Mouse (Mus musculus) neutrophil, adult 5-6 weeks (primary cell): ENCODE results near the gene Pdcd6ip. TPM values are rescaled to one million over a fixed set of nuclear protein-coding genes. Genes with fewer than 3 reads are reported as not detected.
"Not testable (repeated sequence)": the region's sequence is repeated elsewhere in the genome, so short reads cannot be mapped to it uniquely, and the experiment has no call there.

Source experiments
- ATAC-seq: fragments of 151-379, 151-347 bp; 2 replicates; pipeline ENCODE4 v1.8.0; 2017; ENCODE audit warnings: mild to moderate bottlenecking, moderate TSS enrichment; ENCODE audit not compliant: insufficient number of reproducible peaks, poor library complexity, low FRiP score, severe bottlenecking; ENCODE audit errors: extremely low read depth
- total RNA-seq: library from RNA; stranded (forward); fragments of 200-1000 nt; gene quantifications from 2 replicates; pipeline ENCODE4 v1.2.3, GENCODE M21; 2017

Pdcd6ip gene
- total RNA-seq, 1 experiment from 2014 or later, result 114 TPM

- no peak for ATAC-seq
Measured at GRCm38 (mm10) chr9:113706841-113707240, 1.2 kb downstream of the Pdcd6ip start.

DNA sequence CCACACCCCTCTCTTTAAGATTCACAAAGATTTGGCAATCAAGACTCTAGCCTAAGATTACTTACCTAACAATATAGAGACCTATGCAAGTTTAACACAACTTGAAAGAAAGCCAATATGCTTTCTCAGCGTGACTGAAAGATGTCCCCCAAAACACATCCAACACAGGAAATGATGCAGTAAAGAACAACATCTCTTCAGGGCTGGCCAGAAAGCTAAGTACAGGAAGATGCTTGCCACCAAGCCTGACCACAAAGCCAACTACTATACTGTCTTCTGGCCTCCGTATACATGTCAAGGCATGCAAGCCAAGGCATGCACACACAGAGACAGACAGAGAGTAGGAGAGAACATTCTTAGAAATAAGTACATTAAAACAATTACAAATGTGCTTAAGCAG is 2.0 kb downstream of the Pdcd6ip start:
- ATAC-seq, result no peak

DNA sequence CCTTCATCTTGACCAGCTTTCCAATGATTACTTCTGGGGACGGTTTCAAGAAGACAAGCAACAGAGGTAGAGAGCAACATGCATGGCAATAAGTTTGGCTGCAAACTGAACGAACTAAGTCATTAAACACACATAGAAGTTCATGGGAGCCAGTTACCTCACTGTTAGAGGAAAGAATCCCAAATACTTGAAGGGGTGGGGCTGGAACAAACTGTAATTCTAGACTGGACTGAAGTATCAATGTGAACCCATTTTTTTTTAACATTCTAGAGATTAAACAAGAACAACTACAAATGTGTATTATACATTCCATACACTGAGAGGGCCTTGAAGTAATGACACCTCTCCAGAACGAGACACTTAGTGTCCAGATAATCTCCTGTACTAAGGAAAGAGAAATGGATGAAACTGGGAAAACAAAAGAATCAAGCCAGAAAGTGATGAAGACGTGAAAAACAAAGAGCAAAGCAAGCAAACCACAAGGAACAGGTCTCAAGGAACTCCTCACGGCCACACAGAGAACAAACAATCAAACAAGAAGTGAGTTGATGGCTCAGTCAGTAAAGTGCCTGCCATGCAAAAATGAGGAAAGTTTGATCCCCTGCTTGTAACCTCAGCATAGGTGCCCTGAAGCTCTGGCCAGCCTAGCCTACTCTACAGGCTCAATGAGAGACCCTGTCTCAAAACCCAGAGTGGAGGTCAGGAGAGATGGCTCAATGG is 6.5 kb downstream of the Pdcd6ip start:
- no peak for ATAC-seq

- ATAC-seq, result no peak
Measured at GRCm38 (mm10) chr9:113687461-113687860, 20.6 kb downstream of the Pdcd6ip start.

DNA sequence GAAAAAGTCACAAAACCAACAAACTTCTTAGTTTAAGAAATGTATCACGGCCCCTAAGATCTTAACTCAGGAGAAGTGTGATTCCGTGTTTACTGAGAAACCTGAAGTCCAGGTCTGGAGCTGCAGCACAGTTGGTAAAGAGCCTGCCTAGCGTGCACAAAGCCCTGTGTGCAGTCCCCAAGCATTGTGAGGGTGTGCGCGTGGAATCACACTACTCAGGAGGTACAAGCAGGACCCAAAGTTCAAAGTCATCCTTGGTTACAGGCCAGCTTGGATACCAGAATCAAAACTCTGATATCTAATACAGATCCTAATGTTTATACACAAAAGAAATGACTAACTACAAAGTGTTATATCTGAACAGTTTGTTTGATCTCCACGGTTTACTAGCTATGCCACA is 34.3 kb downstream of the Pdcd6ip start:
- ATAC-seq, result no peak

GRCm38 (mm10) chr9:113672352-113672751 is 35.7 kb downstream of the Pdcd6ip start:
- no peak for ATAC-seq

GRCm38 (mm10) chr9:113670857-113671106 is 37.3 kb downstream of the Pdcd6ip start:
- ATAC-seq, result no peak

DNA sequence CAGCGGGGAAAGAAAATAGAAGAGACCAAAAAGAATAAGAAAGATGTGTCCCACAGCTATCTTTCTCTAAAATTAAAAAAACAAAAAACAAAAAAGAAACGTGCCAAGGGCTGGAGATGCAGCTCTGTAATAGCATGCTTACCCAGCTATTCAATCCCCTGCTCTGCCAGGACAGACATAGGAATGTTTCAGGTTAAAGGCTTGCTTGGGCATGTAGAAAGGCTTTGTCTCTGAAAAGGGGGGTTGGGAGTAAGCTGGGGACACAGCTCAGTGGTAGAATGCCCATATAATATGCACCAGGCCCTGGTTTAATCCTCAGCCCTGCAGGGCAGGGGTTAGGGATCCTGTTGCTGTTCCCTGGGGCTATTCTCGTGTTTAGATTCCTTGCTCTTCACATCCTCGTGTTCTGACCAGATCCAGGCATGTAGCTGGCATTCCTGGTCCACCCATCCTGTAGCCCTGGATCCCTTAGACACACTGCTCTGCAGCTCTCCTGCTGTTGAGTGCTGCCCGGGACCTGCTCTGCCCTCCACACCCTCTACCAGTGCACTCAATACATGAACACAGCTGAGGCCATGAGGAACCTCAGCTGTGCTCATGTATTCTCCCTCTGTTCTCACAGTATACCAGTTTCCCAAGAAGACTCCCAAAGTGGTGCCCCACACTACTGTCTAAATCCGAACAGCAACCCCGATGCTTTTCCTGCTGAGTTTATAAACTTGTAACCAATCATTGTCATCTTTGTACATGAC is 37.8 kb downstream of the Pdcd6ip start:
- ATAC-seq, result no peak

GRCm38 (mm10) chr9:113663476-113663875 is 44.6 kb downstream of the Pdcd6ip start:
- ATAC-seq, result no peak

GRCm38 (mm10) chr9:113657837-113658236 is 50.2 kb downstream of the Pdcd6ip start:
- no peak for ATAC-seq

DNA sequence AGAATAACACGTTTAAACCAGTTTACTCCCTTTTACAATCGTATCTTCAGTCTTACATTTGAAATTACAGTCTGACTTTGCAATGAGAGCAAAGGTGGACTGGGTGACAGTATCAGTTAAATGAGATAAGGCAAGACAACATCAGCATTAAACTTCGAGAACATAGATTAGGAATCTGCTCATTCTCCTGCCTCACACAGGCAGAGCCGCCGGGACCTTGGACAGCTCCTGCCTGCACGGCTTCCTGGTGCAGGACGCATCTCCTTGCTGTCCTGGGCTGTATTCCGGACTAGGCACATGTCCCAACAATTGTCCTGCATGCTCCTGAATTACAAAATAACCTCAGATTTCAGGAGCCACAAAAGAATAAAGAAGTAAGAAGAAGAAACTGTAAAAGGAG is 54.5 kb downstream of the Pdcd6ip start:
- ATAC-seq, result no peak

DNA sequence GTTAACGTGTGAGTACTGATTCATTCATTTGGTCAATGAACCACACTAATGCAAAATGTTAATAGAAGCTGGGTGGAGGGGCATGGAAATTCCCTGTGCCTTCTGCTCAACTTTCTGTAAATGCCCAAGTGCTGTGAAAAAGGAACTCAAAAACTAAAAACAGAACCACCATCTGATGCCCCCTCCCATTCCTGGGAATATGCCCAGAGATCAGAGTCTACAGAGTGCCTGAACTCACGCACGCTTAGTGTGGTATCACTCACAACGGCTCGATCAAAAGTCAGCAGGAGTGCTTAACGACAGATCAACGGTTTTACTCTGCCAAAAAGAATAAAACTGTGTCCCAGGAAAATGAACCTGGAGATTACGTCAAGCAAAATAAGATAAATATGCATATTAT is 57.3 kb downstream of the Pdcd6ip start:
- ATAC-seq, result no peak

DNA sequence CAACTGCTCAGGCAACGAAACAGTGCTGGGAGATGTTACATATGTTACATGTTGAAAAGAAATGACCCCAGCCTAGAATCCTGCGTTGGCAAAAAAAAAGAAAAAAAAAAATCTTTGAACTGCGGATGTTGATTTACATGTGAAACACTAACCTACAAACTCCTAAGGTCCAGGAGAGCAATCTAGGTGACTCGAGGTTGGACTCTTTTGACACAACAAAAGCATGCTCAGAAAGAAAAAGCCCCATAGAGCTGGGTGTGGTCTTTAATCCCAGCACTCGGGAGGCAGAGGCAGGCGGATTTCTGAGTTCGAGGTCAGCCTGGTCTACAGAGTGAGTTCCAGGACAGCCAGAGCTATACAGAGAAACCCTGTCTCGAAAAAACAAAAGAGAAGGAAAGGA is 58.8 kb downstream of the Pdcd6ip start:
- ATAC-seq, result not testable (repeated sequence)

DNA sequence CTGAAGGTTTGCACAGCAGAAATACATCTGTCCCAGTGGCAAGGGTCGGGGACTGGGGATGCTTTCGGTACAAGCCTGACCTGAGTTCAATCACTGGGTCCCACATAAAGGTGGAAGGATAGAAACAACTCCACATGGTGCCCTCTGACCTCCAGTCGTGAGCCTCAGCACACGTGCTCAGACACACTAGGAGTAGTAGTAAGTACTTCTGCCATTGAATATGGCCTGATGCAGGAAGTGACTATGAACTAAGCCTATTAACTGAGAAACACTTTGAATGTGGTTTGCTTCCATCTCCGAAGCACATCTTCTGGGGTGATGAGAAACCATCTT is 62.3 kb downstream of the Pdcd6ip start:
- ATAC-seq, result no peak

DNA sequence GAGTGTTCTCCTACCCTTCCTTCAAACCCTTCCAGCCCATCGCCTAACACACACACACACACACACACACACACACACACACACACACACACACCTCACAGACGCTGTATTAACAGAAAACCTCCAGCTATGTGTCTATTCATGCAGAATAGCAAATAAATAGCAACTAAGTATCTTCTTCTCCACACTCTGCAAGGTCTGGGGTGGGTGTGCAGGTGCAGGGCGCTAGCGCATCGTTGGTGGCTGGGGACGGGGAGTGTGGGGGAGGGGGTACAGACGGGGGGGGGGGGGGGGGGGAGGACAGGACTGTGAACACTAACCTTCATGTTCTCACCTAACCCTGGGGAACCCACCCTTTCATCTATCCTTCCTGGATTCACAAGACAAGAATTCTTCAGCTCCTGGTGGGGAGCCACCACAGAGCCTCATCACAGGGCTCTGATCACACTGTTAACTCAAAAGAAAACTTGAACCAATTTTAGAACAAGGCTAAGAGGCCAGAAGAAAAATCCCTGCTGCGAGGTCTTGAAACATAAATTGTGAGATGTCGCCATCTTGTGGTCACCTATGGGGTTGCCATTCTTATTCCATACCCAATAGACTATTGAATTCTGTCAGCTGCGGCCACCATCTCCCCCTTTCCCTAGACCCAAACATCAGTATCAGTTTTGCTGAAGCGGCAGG is 62.8 kb downstream of the Pdcd6ip start:
- 0 out of 2 replicates have a peak, but pooled peaks have one; percentile 13 for ATAC-seq

DNA sequence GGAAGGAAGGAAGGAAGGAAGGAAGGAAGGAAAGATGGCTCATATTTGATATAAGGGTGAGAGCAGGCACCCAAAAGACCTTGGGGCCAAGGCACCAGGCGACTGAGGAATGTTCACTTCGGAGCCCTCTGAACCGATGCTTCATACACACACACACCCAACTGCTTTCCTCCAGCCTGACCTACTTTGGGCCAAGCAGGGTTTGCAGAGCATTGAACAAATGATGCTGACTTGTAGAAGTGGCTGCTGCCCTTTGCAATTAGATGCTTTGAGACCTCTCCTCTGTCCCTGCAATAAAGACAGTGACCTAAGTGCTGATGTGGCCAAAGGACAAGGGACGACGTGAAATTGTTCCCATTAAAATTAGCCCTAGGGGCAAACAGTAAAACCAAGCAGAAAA is 63.4 kb downstream of the Pdcd6ip start:
- ATAC-seq, result no peak

GRCm38 (mm10) chr9:113644076-113644475 is 64.0 kb downstream of the Pdcd6ip start:
- ATAC-seq, result no peak

GRCm38 (mm10) chr9:113643669-113644068 is 64.4 kb downstream of the Pdcd6ip start:
- no peak for ATAC-seq

- no peak for ATAC-seq
Measured at GRCm38 (mm10) chr9:113634986-113635385, 73.1 kb downstream of the Pdcd6ip start.

- ATAC-seq, result no peak
Measured at GRCm38 (mm10) chr9:113633168-113633744, 74.8 kb downstream of the Pdcd6ip start.
